ENCODE assay signal across 8 mouse cellular contexts in genomic region chr2:121954971-121955656, GRCm38 (mm10). TPM values are rescaled to one million over a fixed set of nuclear protein-coding genes. Genes with fewer than 3 reads are reported as not detected.
DNase-seq lines count a peak whose midpoint lies in the region; ATAC-seq and TF ChIP-seq lines count a peak whose summit lies in the region.

No protein-coding gene starts in this region.

- peak overlapping the region; percentile 95 for H3K27ac ChIP-seq in heart, embryonic 12.5 days (ENCODE audit: poor library complexity, severe bottlenecking)
- H3K27ac ChIP-seq in bone marrow, adult 2 months (ENCODE audit: control insufficient read depth, insufficient read depth, low read depth, low read length, poor library complexity): peak overlapping the region; percentile 93; the same call in 1 of the 2 replicates
- H3K27ac ChIP-seq in forebrain, embryonic 16.5 days (ENCODE audit: low read length): peak overlapping the region; percentile 91
- peak overlapping the region; percentile 94 for H3K27ac ChIP-seq in limb, embryonic 14.5 days (replicated peaks; ENCODE audit: low read depth, low read length)
- H3K27ac ChIP-seq in small intestine, adult 2 months (ENCODE audit: insufficient read depth, low read depth, low read length): no peak overlapping the region

- peaks cover 12% of the 10 kb centered on the region for H3K4me1 ChIP-seq in heart, embryonic 12.5 days (replicated peaks)
- H3K4me1 ChIP-seq in bone marrow, adult 2 months (ENCODE audit: control insufficient read depth, insufficient read depth, low read length): peaks cover 2% of the 10 kb centered on the region; the same call in 1 of the 2 replicates
- H3K4me1 ChIP-seq in forebrain, embryonic 16.5 days (replicated peaks; ENCODE audit: control insufficient read depth, insufficient read depth, low read length): peaks cover 18% of the 10 kb centered on the region
- H3K4me1 ChIP-seq in limb, embryonic 14.5 days (ENCODE audit: control insufficient read depth, insufficient read depth, low read length): peaks cover 22% of the 10 kb centered on the region
- peaks cover 6% of the 10 kb centered on the region; the same call in 1 of the 2 replicates for H3K4me1 ChIP-seq in small intestine, adult 2 months (ENCODE audit: control insufficient read depth, insufficient read depth, insufficient read length, low read length)

- peak overlapping the region; percentile 91 for H3K4me3 ChIP-seq in heart, embryonic 12.5 days
- H3K4me3 ChIP-seq in bone marrow, adult 2 months (replicated peaks; ENCODE audit: control insufficient read depth, low read depth, low read length): peak overlapping the region; percentile 97
- H3K4me3 ChIP-seq in forebrain, embryonic 16.5 days (replicated peaks; ENCODE audit: low read length): peak overlapping the region; percentile 79
- peak overlapping the region; percentile 91 for H3K4me3 ChIP-seq in limb, embryonic 14.5 days (replicated peaks; ENCODE audit: low read length)
- H3K4me3 ChIP-seq in small intestine, adult 2 months (ENCODE audit: low read depth, low read length): peak overlapping the region; percentile 83

- H3K36me3 ChIP-seq in heart, embryonic 12.5 days: no peaks in the 10 kb centered on the region; the same call in 1 of the 2 replicates
- H3K36me3 ChIP-seq in forebrain, embryonic 16.5 days (ENCODE audit: control insufficient read depth, insufficient read depth): no peaks in the 10 kb centered on the region
- H3K36me3 ChIP-seq in limb, embryonic 14.5 days (ENCODE audit: control insufficient read depth, insufficient read depth, low read length): peaks cover 5% of the 10 kb centered on the region
- H3K36me3 ChIP-seq in small intestine, adult 2 months (ENCODE audit: control insufficient read depth, insufficient read depth, low read length): no peaks in the 10 kb centered on the region

- 13% methylated on average over 10 of the region's 10 CpGs for WGBS in heart, embryonic 12.5 days
- 18% methylated on average over 10 of the region's 10 CpGs for WGBS in bone marrow, adult 2 months
- WGBS in forebrain, embryonic 16.5 days: 21% methylated on average over 10 of the region's 10 CpGs
- WGBS in limb, embryonic 14.5 days: 17% methylated on average over 10 of the region's 10 CpGs
- 16% methylated on average over 10 of the region's 10 CpGs for WGBS in small intestine, adult 2 months

- no peaks in the 10 kb centered on the region for H3K27me3 ChIP-seq in heart, embryonic 12.5 days (replicated peaks)
- no peaks in the 10 kb centered on the region for H3K27me3 ChIP-seq in forebrain, embryonic 16.5 days (replicated peaks; ENCODE audit: control insufficient read depth, insufficient read depth, low read length)
- H3K27me3 ChIP-seq in limb, embryonic 14.5 days (ENCODE audit: control insufficient read depth, insufficient read depth, low read length): no peaks in the 10 kb centered on the region
- H3K27me3 ChIP-seq in small intestine, adult 2 months (ENCODE audit: control insufficient read depth, insufficient read depth, low read length): no peaks in the 10 kb centered on the region

- TF ChIP-seq POLR2A in bone marrow, adult 2 months (IDR thresholded peaks at IDR 0.05; ENCODE audit: borderline replicate concordance, control insufficient read depth, low read depth, low read length): no peak
- TF ChIP-seq POLR2A in limb, embryonic 14.5 days (IDR thresholded peaks at IDR 0.05; ENCODE audit: borderline replicate concordance, extremely low read depth, insufficient read depth, insufficient read length): no peak
- TF ChIP-seq POLR2A in small intestine, adult 2 months (IDR thresholded peaks at IDR 0.05; ENCODE audit: low read depth, low read length): no peak

- peak overlapping the region; percentile 84 for H3K4me2 ChIP-seq in heart, embryonic 12.5 days
- H3K4me2 ChIP-seq in forebrain, embryonic 16.5 days (ENCODE audit: low read length): peak overlapping the region; percentile 59
- peak overlapping the region; percentile 73 for H3K4me2 ChIP-seq in limb, embryonic 14.5 days (replicated peaks; ENCODE audit: low read depth, low read length, severe bottlenecking)

- no peaks in the 10 kb centered on the region for H3K9me3 ChIP-seq in heart, embryonic 12.5 days (replicated peaks)
- no peaks in the 10 kb centered on the region for H3K9me3 ChIP-seq in forebrain, embryonic 16.5 days (ENCODE audit: control insufficient read depth, low read length)
- H3K9me3 ChIP-seq in limb, embryonic 14.5 days (ENCODE audit: control insufficient read depth, low read length): no peaks in the 10 kb centered on the region

- TF ChIP-seq CTCF in bone marrow, adult 2 months (IDR thresholded peaks at IDR 0.05; ENCODE audit: control insufficient read depth, insufficient read depth, low read length): no peak
- TF ChIP-seq CTCF in small intestine, adult 2 months (IDR thresholded peaks at IDR 0.05; ENCODE audit: extremely low read depth, insufficient read length, insufficient replicate concordance, low read depth, low read length): no peak

- DNase-seq in heart, adult 9 months (ENCODE audit: low spot score in 2 of 2): no peak
- DNase-seq in limb, embryonic 14.5 days (ENCODE audit: low spot score): no peak
- no peak for DNase-seq in adrenal gland, postnatal 36 days
- no peak for DNase-seq in left cerebral cortex, adult 18-20 months (ENCODE audit: low spot score in 2 of 2)

- H3K9ac ChIP-seq in heart, embryonic 12.5 days: peak overlapping the region; percentile 96
- peak overlapping the region; percentile 86 for H3K9ac ChIP-seq in forebrain, embryonic 16.5 days (replicated peaks; ENCODE audit: low read depth, low read length)
- peak overlapping the region; percentile 90 for H3K9ac ChIP-seq in limb, embryonic 14.5 days (ENCODE audit: low read depth, low read length, severe bottlenecking)

- no peak for ATAC-seq in heart, embryonic 12.5 days (ENCODE audit: insufficient number of reproducible peaks, low FRiP score)
- no peak for ATAC-seq in forebrain, embryonic 16.5 days
- no peak for ATAC-seq in limb, embryonic 14.5 days (ENCODE audit: low FRiP score, low read depth)

RNA-seq across cellular contexts. Expression of gene Ctdspl2, which starts 0.7 kb away (rescaled TPM):
- polyA plus RNA-seq in heart, embryonic 12.5 days (2016; fragmentation: Nextera tagmentation; extraction: Ambion mirVana): 44.4 and 49.2 TPM in 2 replicates
- polyA plus RNA-seq in bone marrow, adult 2 months (2011; ENCODE audit: insufficient read depth, insufficient read length, low replicate concordance, missing spikeins): 7.5 and 11.6 TPM in 2 replicates
- polyA plus RNA-seq in forebrain, embryonic 16.5 days (2015; fragmentation: Nextera tagmentation; extraction: Ambion mirVana): 49.4 and 49.9 TPM in 2 replicates
- polyA plus RNA-seq in limb, embryonic 14.5 days (2012; rRNA removed): 30.0 and 33.0 TPM in 2 replicates
- 51.2 and 61.9 TPM in 2 replicates for polyA plus RNA-seq in limb, embryonic 14.5 days (2014; fragmentation: Nextera tagmentation; extraction: Ambion mirVana)
- polyA plus RNA-seq in small intestine, adult 2 months (2012; rRNA removed): 0.72 and 1.3 TPM in 2 replicates
- total RNA-seq in adrenal gland, postnatal 36 days (2021): 10 to 100 TPM; 26.4 to 29.4 TPM
- 10 to 100 TPM; 34.0 to 37.8 TPM for total RNA-seq in left cerebral cortex, adult 18-20 months (2021)

RNA-seq across cellular contexts. Expression of gene Mageb3, which starts 0.8 kb away (rescaled TPM):
- polyA plus RNA-seq in heart, embryonic 12.5 days (2016; fragmentation: Nextera tagmentation; extraction: Ambion mirVana): 0.18 TPM in 1 of 2 replicates, not detected in the other
- not detected in 2 replicates for polyA plus RNA-seq in bone marrow, adult 2 months (2011; ENCODE audit: insufficient read depth, insufficient read length, low replicate concordance, missing spikeins)
- 0.40 and 1.3 TPM in 2 replicates for polyA plus RNA-seq in forebrain, embryonic 16.5 days (2015; fragmentation: Nextera tagmentation; extraction: Ambion mirVana)
- polyA plus RNA-seq in limb, embryonic 14.5 days (2012; rRNA removed): 0.18 and 0.19 TPM in 2 replicates
- polyA plus RNA-seq in limb, embryonic 14.5 days (2014; fragmentation: Nextera tagmentation; extraction: Ambion mirVana): 0.11 and 0.36 TPM in 2 replicates
- polyA plus RNA-seq in small intestine, adult 2 months (2012; rRNA removed): not detected in 2 replicates
- not detected for total RNA-seq in adrenal gland, postnatal 36 days (2021)
- under 1 TPM in 1 of 2 experiments, not detected in 1; 0.21 TPM for total RNA-seq in left cerebral cortex, adult 18-20 months (2021)
